Mouse (Mus musculus) T-helper 17 cell (primary cell): ENCODE measurements around the gene Lamc1.

Experiments used
- in situ Hi-C, 2 experiments: fragments of 300-600 bp; cut with MboI, MseI; formaldehyde crosslinking; loops; 1 replicate in 1 of 2; 2 replicates in 1 of 2; pipeline ENCODE4 v1.15.1; 2025; ENCODE audit warnings: high pct_unique_total_duplicates in 2 of 2

Gene Lamc1

GRCm38 (mm10) chr1:153333296-153334121 is 923 bp upstream of the Lamc1 start:
- in situ Hi-C loops, result no loop called here

- in situ Hi-C loops, result no loop called here
Observed at GRCm38 (mm10) chr1:153331796-153332443, 666 bp downstream of the Lamc1 start.

DNA sequence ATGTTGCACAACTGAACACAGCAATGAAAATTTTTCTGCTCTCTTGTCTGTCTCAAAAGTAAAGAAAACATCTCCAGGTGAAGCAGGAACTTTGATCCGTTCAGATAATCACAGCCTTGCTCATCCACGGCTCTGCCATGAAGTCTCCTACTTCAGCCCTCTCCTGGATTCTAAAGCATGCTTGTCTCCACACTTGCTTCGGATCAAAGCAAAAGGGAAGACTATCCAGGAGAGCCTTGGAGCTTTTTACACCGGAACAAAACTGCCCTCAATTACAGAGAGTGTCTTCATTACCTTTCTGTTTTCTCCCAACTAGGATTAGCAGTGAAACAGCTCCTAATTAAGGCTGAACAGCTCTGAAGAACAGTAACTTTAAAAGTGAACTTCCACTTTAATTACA is 1.4 kb downstream of the Lamc1 start:
- in situ Hi-C loops, result no loop called here

DNA sequence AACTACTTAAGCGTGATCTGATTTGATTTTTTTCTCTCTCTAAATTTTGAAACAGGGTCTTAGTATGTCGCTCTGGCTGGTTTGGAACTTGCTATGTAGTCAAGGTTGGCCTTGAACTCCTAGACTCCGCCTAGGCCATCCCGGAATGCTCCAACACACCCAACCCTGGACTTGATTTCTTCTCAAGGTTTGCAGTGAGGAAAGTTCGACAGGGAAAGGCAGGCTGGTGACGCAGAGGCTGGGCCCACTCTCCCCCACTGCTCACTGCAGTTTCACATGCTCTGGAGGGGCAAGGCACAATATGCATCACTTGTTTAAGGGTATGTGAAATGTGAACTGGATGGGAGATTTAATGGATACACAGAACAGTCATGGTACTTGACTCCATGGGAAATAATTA is 3.3 kb downstream of the Lamc1 start:
- in situ Hi-C loops, result no loop called here

GRCm38 (mm10) chr1:153327063-153327462 is 5.5 kb downstream of the Lamc1 start:
- in situ Hi-C loops, result no loop called here

GRCm38 (mm10) chr1:153326226-153326625 is 6.4 kb downstream of the Lamc1 start:
- in situ Hi-C loops, result no loop called here

- in situ Hi-C loops, result loop anchor here in 1 of 2 experiments (25.0 kb wide), 1 partner anchor 1284 kb away; no protein-coding TSS in a partner anchor
Observed at GRCm38 (mm10) chr1:153321404-153321803, 11.2 kb downstream of the Lamc1 start.

- in situ Hi-C loops, result loop anchor here in 1 of 2 experiments (25.0 kb wide), 1 partner anchor 1283 kb away; no protein-coding TSS in a partner anchor
Observed at GRCm38 (mm10) chr1:153320554-153321147, 11.9 kb downstream of the Lamc1 start.

GRCm38 (mm10) chr1:153320121-153320520 is 12.5 kb downstream of the Lamc1 start:
- in situ Hi-C loops, result loop anchor here in 1 of 2 experiments (25.0 kb wide), 1 partner anchor 1283 kb away; no protein-coding TSS in a partner anchor

DNA sequence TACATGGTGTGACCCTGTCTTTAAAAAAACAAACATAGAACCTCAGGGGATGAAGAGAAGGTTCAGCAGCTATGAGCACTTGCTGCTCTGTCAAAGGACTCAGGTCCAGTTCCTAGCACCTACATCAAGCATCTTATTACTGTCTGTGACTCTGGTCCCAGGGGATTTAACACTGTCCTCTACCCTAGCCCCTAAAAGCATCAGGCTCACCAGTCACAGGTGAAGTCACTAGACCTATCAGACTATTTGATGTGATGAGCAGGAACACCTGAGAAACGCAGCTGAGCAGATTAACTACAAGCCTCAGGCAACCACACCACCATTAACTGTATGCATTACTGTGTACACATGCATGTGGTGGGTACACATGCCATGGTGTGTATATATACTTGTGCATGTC is 13.8 kb downstream of the Lamc1 start:
- in situ Hi-C loops, result loop anchor here in 1 of 2 experiments (25.0 kb wide), 1 partner anchor 1281 kb away; no protein-coding TSS in a partner anchor

DNA sequence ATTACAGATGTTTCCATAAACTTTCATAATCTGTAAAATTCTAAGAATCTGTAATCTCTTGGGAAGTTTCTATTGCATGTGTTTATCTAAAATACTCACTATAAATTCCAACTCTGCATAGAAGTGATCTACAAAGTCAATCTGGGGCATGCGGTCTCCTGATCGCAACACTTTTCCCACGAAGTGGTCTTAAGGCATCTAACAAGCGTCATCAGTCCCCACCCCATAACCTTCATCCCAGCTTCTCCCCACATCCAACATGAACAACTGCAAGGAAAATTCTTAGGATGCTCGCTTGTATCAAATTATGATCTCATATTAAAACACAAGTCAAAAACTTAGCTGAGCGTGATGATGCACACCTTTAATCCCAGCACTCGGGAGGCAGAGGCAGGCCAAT is 14.3 kb downstream of the Lamc1 start:
- in situ Hi-C loops, result loop anchor here in 1 of 2 experiments (25.0 kb wide), 1 partner anchor 1281 kb away; no protein-coding TSS in a partner anchor

GRCm38 (mm10) chr1:153317486-153318260 is 14.9 kb downstream of the Lamc1 start:
- in situ Hi-C loops, result loop anchor here in 1 of 2 experiments (25.0 kb wide), 1 partner anchor 1280 kb away; no protein-coding TSS in a partner anchor

DNA sequence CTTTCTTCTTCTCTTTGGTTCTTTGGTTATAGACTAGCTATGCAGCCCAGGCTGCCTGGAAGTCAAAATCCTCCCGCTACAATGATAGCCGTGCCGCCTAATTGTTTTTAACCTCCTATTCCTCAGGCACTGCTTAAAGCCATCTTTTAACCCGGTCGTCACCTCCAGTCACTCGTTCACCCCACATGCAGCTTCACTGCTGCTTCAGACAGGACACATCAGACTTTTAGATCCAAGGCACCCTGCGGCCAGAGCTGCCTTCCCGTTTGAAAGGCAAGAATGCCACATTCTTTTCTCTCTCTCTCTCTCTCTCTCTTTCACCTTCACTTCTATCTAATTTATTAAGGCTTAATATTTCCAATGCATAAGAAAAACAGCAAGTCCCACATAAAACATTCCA is 15.6 kb downstream of the Lamc1 start:
- in situ Hi-C loops, result loop anchor here in 1 of 2 experiments (25.0 kb wide), 1 partner anchor 1280 kb away; no protein-coding TSS in a partner anchor

GRCm38 (mm10) chr1:153316286-153316685 is 16.3 kb downstream of the Lamc1 start:
- in situ Hi-C loops, result loop anchor here in 1 of 2 experiments (25.0 kb wide), 1 partner anchor 1279 kb away; no protein-coding TSS in a partner anchor

DNA sequence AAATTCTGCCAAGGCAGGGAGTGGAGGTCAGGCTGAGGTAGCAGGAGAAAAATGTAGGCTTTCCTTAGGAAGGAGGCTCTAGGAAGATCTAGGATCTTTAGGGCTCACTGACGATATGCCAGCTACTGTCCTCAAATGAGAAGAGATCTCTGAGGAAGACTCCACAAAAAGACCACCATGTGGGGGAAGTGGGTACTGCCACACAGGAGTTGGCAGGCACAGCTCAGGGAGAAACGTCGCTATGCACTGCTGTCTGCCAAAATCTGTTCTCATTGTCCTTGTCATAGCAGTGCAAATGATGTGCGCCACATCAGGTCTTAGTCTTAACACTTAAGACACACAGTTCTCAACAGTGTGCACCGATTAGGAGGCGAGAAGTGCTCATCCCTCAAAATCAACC is 17.5 kb downstream of the Lamc1 start:
- in situ Hi-C loops, result loop anchor here in 1 of 2 experiments (25.0 kb wide), 1 partner anchor 1278 kb away; no protein-coding TSS in a partner anchor

- in situ Hi-C loops, result loop anchor here in 1 of 2 experiments (25.0 kb wide), 1 partner anchor 1276 kb away; no protein-coding TSS in a partner anchor
Observed at GRCm38 (mm10) chr1:153312992-153313391, 19.6 kb downstream of the Lamc1 start.

GRCm38 (mm10) chr1:153310190-153310589 is 22.4 kb downstream of the Lamc1 start:
- in situ Hi-C loops, result loop anchor here in 1 of 2 experiments (25.0 kb wide), 1 partner anchor 1273 kb away; no protein-coding TSS in a partner anchor

DNA sequence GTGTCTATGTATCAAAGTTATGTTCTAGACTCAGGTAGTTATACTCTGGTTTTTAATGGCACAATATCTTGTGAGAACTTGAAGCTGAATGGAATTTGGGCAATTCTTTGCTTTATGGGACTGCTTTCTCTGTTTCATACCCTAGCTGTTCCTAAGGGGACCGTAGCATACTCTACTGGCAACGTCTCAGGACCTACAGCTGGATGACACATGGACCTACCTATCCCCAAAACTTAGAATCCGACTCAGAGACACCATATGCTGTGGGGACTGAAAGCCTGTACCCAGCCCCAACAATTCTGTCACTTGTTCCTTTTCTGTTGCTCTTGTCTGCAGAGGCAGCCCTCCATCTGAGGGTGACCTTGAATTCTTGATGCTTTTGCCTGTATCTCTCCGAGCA is 23.3 kb downstream of the Lamc1 start:
- in situ Hi-C loops, result loop anchor here in 1 of 2 experiments (25.0 kb wide), 1 partner anchor 1272 kb away; no protein-coding TSS in a partner anchor

- in situ Hi-C loops, result loop anchor here in 1 of 2 experiments (25.0 kb wide), 1 partner anchor 1272 kb away; no protein-coding TSS in a partner anchor
Observed at GRCm38 (mm10) chr1:153308915-153309296, 23.7 kb downstream of the Lamc1 start.

- in situ Hi-C loops, result loop anchor here in 1 of 2 experiments (25.0 kb wide), 1 partner anchor 1271 kb away; no protein-coding TSS in a partner anchor
Observed at GRCm38 (mm10) chr1:153308179-153308914, 24.2 kb downstream of the Lamc1 start.
